Mouse (Mus musculus) central nervous system, embryonic 14 days (tissue): Measurements from ENCODE around the gene Cdc42se1. TPM values are rescaled to one million over a fixed set of nuclear protein-coding genes. Genes with fewer than 3 reads are reported as not detected.

Experiments
- polyA plus RNA-seq: library from polyadenylated mRNA; depleted of rRNA; stranded (reverse); fragments of >200 nt; gene quantifications from 2 replicates; pipeline ENCODE4 v1.2.3, GENCODE M21; 2012; rRNA removed

Cdc42se1 gene
- 65.4 and 73.6 TPM in 2 replicates for polyA plus RNA-seq

GRCm38 (mm10) chr3:95228148-95228893 is at the start of gene Cdc42se1:
Gene Cdc42se1 (plus strand): TSS chr3:95228732.

GRCm38 (mm10) chr3:95217255-95218134 is 11.0 kb upstream of the Cdc42se1 start, which contains the start of gene Gabpb2:
Gene Gabpb2 (minus strand): TSS chr3:95217916.

GRCm38 (mm10) chr3:95231298-95232221 is 3.0 kb downstream of the Cdc42se1 start, which contains the start of gene Mllt11:
Gene Mllt11 (minus strand): TSS chr3:95232171.

GRCm38 (mm10) chr3:95241498-95241897 is 13.0 kb downstream of the Cdc42se1 start, which contains the start of gene Gm128:
Gene Gm128 (minus strand): TSS chr3:95241598.

GRCm38 (mm10) chr3:95250783-95251424 is 22.4 kb downstream of the Cdc42se1 start, which contains the start of gene Bnipl:
Gene Bnipl (minus strand): TSS chr3:95251193.

GRCm38 (mm10) chr3:95281216-95282126 is 52.9 kb downstream of the Cdc42se1 start, which contains the start of the genes Mindy1 and Prune1:
Gene Mindy1 (plus strand): TSS chr3:95281345.
Gene Prune1 (minus strand): TSS chr3:95282076.

Other genes with a start within 250 kb of the Cdc42se1 start
- 24.9 and 26.9 TPM in 2 replicates for gene Zfp687, start 213.3 kb upstream of the Cdc42se1 start, polyA plus RNA-seq
- 274 and 277 TPM in 2 replicates for gene Psmd4, start 186.1 kb upstream of the Cdc42se1 start, polyA plus RNA-seq
- gene Pip5k1a, start 121.8 kb upstream of the Cdc42se1 start, polyA plus RNA-seq, result 29.6 and 30.0 TPM in 2 replicates
- 167 and 188 TPM in 2 replicates for gene Vps72, start 117.7 kb upstream of the Cdc42se1 start, polyA plus RNA-seq
- 2.2 and 2.9 TPM in 2 replicates for gene Tmod4, start 104.3 kb upstream of the Cdc42se1 start, polyA plus RNA-seq
- gene Scnm1, start 94.7 kb upstream of the Cdc42se1 start, polyA plus RNA-seq, result 135 and 140 TPM in 2 replicates
- gene Lysmd1, start 94.6 kb upstream of the Cdc42se1 start, polyA plus RNA-seq, result 22.2 and 22.8 TPM in 2 replicates
- gene Tnfaip8l2, start 86.4 kb upstream of the Cdc42se1 start, polyA plus RNA-seq, result 2.6 and 3.1 TPM in 2 replicates
- gene Sema6c, start 68.3 kb upstream of the Cdc42se1 start, polyA plus RNA-seq, result 121 and 123 TPM in 2 replicates
- gene Gabpb2, start 10.8 kb upstream of the Cdc42se1 start, polyA plus RNA-seq, result 17.4 and 18.0 TPM in 2 replicates
- 568 and 623 TPM in 2 replicates for gene Mllt11, start 3.4 kb downstream of the Cdc42se1 start, polyA plus RNA-seq
- gene Gm128, start 12.9 kb downstream of the Cdc42se1 start, polyA plus RNA-seq, result 0.20 and 0.24 TPM in 2 replicates
- 0.38 and 1.1 TPM in 2 replicates for gene Bnipl, start 22.5 kb downstream of the Cdc42se1 start, polyA plus RNA-seq
- gene Mindy1, start 52.6 kb downstream of the Cdc42se1 start, polyA plus RNA-seq, result 41.0 and 44.1 TPM in 2 replicates
- gene Prune1, start 53.3 kb downstream of the Cdc42se1 start, polyA plus RNA-seq, result 54.9 and 56.2 TPM in 2 replicates
- gene Anxa9, start 78.4 kb downstream of the Cdc42se1 start, polyA plus RNA-seq, result 1.3 and 1.7 TPM in 2 replicates
- gene Cers2, start 86.1 kb downstream of the Cdc42se1 start, polyA plus RNA-seq, result 98.7 and 117 TPM in 2 replicates
- gene Setdb1, start 128.5 kb downstream of the Cdc42se1 start, polyA plus RNA-seq, result 57.1 and 59.2 TPM in 2 replicates
- gene 4930558C23Rik, start 174.1 kb downstream of the Cdc42se1 start, polyA plus RNA-seq, result not detected in 2 replicates
- 31.4 and 34.2 TPM in 2 replicates for gene Arnt, start 205.7 kb downstream of the Cdc42se1 start, polyA plus RNA-seq